ENCODE assay signal across 8 mouse cellular contexts in genomic region chr6:90470947-90471541, GRCm38 (mm10). TPM values are rescaled to one million over a fixed set of nuclear protein-coding genes. Genes with fewer than 3 reads are reported as not detected.
DNase-seq lines count a peak whose midpoint lies in the region; ATAC-seq and TF ChIP-seq lines count a peak whose summit lies in the region.

No protein-coding gene starts in this region.

- H3K27me3 ChIP-seq in liver, adult 2 months (ENCODE audit: control insufficient read depth, insufficient read depth, low read length): no peaks in the 10 kb centered on the region
- H3K27me3 ChIP-seq in liver, embryonic 11.5 days (replicated peaks; ENCODE audit: control insufficient read depth, insufficient read depth, low read length): no peaks in the 10 kb centered on the region
- no peaks in the 10 kb centered on the region for H3K27me3 ChIP-seq in hindbrain, embryonic 13.5 days
- no peaks in the 10 kb centered on the region for H3K27me3 ChIP-seq in liver, embryonic 12.5 days (replicated peaks)

- TF ChIP-seq POLR2A in liver, adult 2 months (IDR thresholded peaks at IDR 0.05; ENCODE audit: extremely low read depth, insufficient read depth, low read length): no peak

- no peak overlapping the region for H3K4me2 ChIP-seq in liver, embryonic 11.5 days
- no peak overlapping the region for H3K4me2 ChIP-seq in hindbrain, embryonic 13.5 days
- no peak overlapping the region for H3K4me2 ChIP-seq in liver, embryonic 12.5 days

- peak overlapping the region; percentile 99 for H3K27ac ChIP-seq in liver, adult 2 months (replicated peaks; ENCODE audit: insufficient read depth, low read depth, low read length)
- H3K27ac ChIP-seq in liver, embryonic 11.5 days (ENCODE audit: low read depth, low read length): no peak overlapping the region
- H3K27ac ChIP-seq in hindbrain, embryonic 13.5 days: peak overlapping the region; percentile 60
- no peak overlapping the region for H3K27ac ChIP-seq in liver, embryonic 12.5 days

- WGBS in liver, adult 2 months: 20% methylated on average over 12 of the region's 12 CpGs
- WGBS in liver, embryonic 11.5 days: 63% methylated on average over 12 of the region's 12 CpGs
- 68% methylated on average over 12 of the region's 12 CpGs for WGBS in hindbrain, embryonic 13.5 days
- 50% methylated on average over 12 of the region's 12 CpGs for whole genome bisulfite sequencing in liver, embryonic 12.5 days (ENCODE audit: insufficient replicate concordance)

- no peak for TF ChIP-seq CTCF in liver, adult 2 months (IDR thresholded peaks at IDR 0.05; ENCODE audit: low read depth, low read length)

- H3K79me2 ChIP-seq in liver, adult 2 months (ENCODE audit: control insufficient read depth, insufficient read depth, low read length): peaks cover 39% of the 10 kb centered on the region

- H3K4me1 ChIP-seq in liver, adult 2 months (ENCODE audit: control insufficient read depth, insufficient read depth, low read length): peaks cover 54% of the 10 kb centered on the region
- H3K4me1 ChIP-seq in liver, embryonic 11.5 days (replicated peaks; ENCODE audit: control insufficient read depth, insufficient read depth, low read length): no peaks in the 10 kb centered on the region
- H3K4me1 ChIP-seq in hindbrain, embryonic 13.5 days (replicated peaks): peaks cover 12% of the 10 kb centered on the region; the same call in 1 of the 2 replicates
- peaks cover 7% of the 10 kb centered on the region for H3K4me1 ChIP-seq in liver, embryonic 12.5 days

- no peaks in the 10 kb centered on the region for H3K9me3 ChIP-seq in liver, embryonic 11.5 days (ENCODE audit: control insufficient read depth, low read length)
- H3K9me3 ChIP-seq in hindbrain, embryonic 13.5 days: no peaks in the 10 kb centered on the region
- no peaks in the 10 kb centered on the region for H3K9me3 ChIP-seq in liver, embryonic 12.5 days (replicated peaks)

- no peak for ATAC-seq in liver, embryonic 11.5 days (replicated peaks; ENCODE audit: low FRiP score)
- no peak for ATAC-seq in hindbrain, embryonic 13.5 days (ENCODE audit: low FRiP score)
- no peak for ATAC-seq in liver, embryonic 12.5 days

- peak overlapping the region; percentile 86 for H3K4me3 ChIP-seq in liver, adult 2 months (ENCODE audit: insufficient read depth, low read depth, low read length)
- H3K4me3 ChIP-seq in liver, embryonic 11.5 days (ENCODE audit: low read depth, low read length): no peak overlapping the region
- no peak overlapping the region for H3K4me3 ChIP-seq in hindbrain, embryonic 13.5 days
- no peak overlapping the region for H3K4me3 ChIP-seq in liver, embryonic 12.5 days

- H3K36me3 ChIP-seq in liver, adult 2 months (ENCODE audit: control insufficient read depth, insufficient read depth, low read length): peaks cover 38% of the 10 kb centered on the region
- H3K36me3 ChIP-seq in liver, embryonic 11.5 days (ENCODE audit: control insufficient read depth, insufficient read depth, low read length): no peaks in the 10 kb centered on the region
- H3K36me3 ChIP-seq in hindbrain, embryonic 13.5 days: peaks cover 3% of the 10 kb centered on the region; the same call in 1 of the 2 replicates
- 0 out of 2 replicates have a peak, but pooled peaks cover 5% of the 10 kb centered on the region for H3K36me3 ChIP-seq in liver, embryonic 12.5 days

- intact Hi-C loops in left cerebral cortex, postnatal 36 days (cut with DNase I): no loop called here

- peak overlapping the region; percentile 85 for H3K9ac ChIP-seq in liver, adult 2 months (ENCODE audit: low read depth, low read length)
- no peak overlapping the region for H3K9ac ChIP-seq in liver, embryonic 11.5 days (ENCODE audit: low read depth, low read length)
- 0 out of 2 replicates have a peak overlapping the region, but pooled peaks have one; percentile 19 for H3K9ac ChIP-seq in hindbrain, embryonic 13.5 days
- no peak overlapping the region for H3K9ac ChIP-seq in liver, embryonic 12.5 days

- DNase-seq in liver, adult 2 months (ENCODE audit: extremely low read depth, low read depth, low spot score): peak; percentile 55
- DNase-seq in liver, embryonic 11.5 days (ENCODE audit: low spot score): no peak
- peak; percentile 46 to 48 for DNase-seq in frontal cortex, postnatal 14 days (ENCODE audit: low spot score in 2 of 2)
- DNase-seq in left cerebral cortex, postnatal 36 days (ENCODE audit: low spot score in 2 of 2): peak; percentile 66 to 67
- DNase-seq in right cerebral cortex, postnatal 10 days (ENCODE audit: low spot score in 2 of 2): peak; percentile 78 to 83
- DNase-seq in MN1 (ENCODE audit: low spot score): no peak

RNA-seq across cellular contexts. Expression of gene Klf15, which starts 8.7 kb away (rescaled TPM):
- 148 and 168 TPM in 2 replicates for total RNA-seq in liver, adult 2 months (2014; rRNA removed)
- polyA plus RNA-seq in liver, adult 2 months (2012; rRNA removed): 147 and 252 TPM in 2 replicates
- polyA plus RNA-seq in liver, embryonic 11.5 days (2014; fragmentation: Nextera tagmentation; extraction: Ambion mirVana): 10.6 and 12.3 TPM in 2 replicates
- polyA plus RNA-seq in hindbrain, embryonic 13.5 days (2015; fragmentation: Nextera tagmentation; extraction: Ambion mirVana): 10.2 and 10.5 TPM in 2 replicates
- 10 to 100 TPM; 26.4 to 27.2 TPM for total RNA-seq in left cerebral cortex, postnatal 36 days (2021)
- polyA plus RNA-seq in liver, embryonic 12.5 days (2016; fragmentation: Nextera tagmentation; extraction: Ambion mirVana): 8.6 and 10.3 TPM in 2 replicates

RNA-seq across cellular contexts. Expression of gene Aldh1l1, which starts 15.2 kb away (rescaled TPM):
- total RNA-seq in liver, adult 2 months (2014; rRNA removed): 1,071 and 1,237 TPM in 2 replicates
- 834 and 897 TPM in 2 replicates for polyA plus RNA-seq in liver, adult 2 months (2012; rRNA removed)
- polyA plus RNA-seq in liver, embryonic 11.5 days (2014; fragmentation: Nextera tagmentation; extraction: Ambion mirVana): 6.5 and 6.6 TPM in 2 replicates
- 44.8 and 45.3 TPM in 2 replicates for polyA plus RNA-seq in hindbrain, embryonic 13.5 days (2015; fragmentation: Nextera tagmentation; extraction: Ambion mirVana)
- 10 to 100 TPM; 56.0 to 67.0 TPM for total RNA-seq in left cerebral cortex, postnatal 36 days (2021)
- 8.0 and 11.6 TPM in 2 replicates for polyA plus RNA-seq in liver, embryonic 12.5 days (2016; fragmentation: Nextera tagmentation; extraction: Ambion mirVana)

RNA-seq across cellular contexts. Expression of gene Cfap100, which starts 42.4 kb away (rescaled TPM):
- 0.20 and 0.28 TPM in 2 replicates for total RNA-seq in liver, adult 2 months (2014; rRNA removed)
- polyA plus RNA-seq in liver, adult 2 months (2012; rRNA removed): 0.17 and 0.33 TPM in 2 replicates
- 0.18 TPM in 2 replicates for polyA plus RNA-seq in liver, embryonic 11.5 days (2014; fragmentation: Nextera tagmentation; extraction: Ambion mirVana)
- polyA plus RNA-seq in hindbrain, embryonic 13.5 days (2015; fragmentation: Nextera tagmentation; extraction: Ambion mirVana): 6.7 and 6.9 TPM in 2 replicates
- 1 to 10 TPM; 5.3 to 7.4 TPM for total RNA-seq in left cerebral cortex, postnatal 36 days (2021)
- polyA plus RNA-seq in liver, embryonic 12.5 days (2016; fragmentation: Nextera tagmentation; extraction: Ambion mirVana): not detected in 2 replicates

Comparison
In these comparisons a context has a peak if more than half of its experiments do, and no peak if none do; other contexts are left out.
1. DNase-seq: peak in liver, adult 2 months (single experiment), frontal cortex, postnatal 14 days (2 of 2), left cerebral cortex, postnatal 36 days (2 of 2) and right cerebral cortex, postnatal 10 days (2 of 2); none in liver, embryonic 11.5 days (single experiment) and MN1 (single experiment).
2. H3K27ac ChIP-seq: peak in liver, adult 2 months (single experiment) and hindbrain, embryonic 13.5 days (single experiment); none in liver, embryonic 11.5 days (single experiment) and liver, embryonic 12.5 days (single experiment).
3. H3K9ac ChIP-seq: peak in liver, adult 2 months (single experiment) and hindbrain, embryonic 13.5 days (single experiment); none in liver, embryonic 11.5 days (single experiment) and liver, embryonic 12.5 days (single experiment).
4. RNA of gene Klf15, which starts 8.7 kb away (polyA plus RNA-seq): 147 to 252 TPM in liver, adult 2 months; 10.6 to 12.3 TPM in liver, embryonic 11.5 days, 8.6 to 10.3 TPM in liver, embryonic 12.5 days and 10.2 to 10.5 TPM in hindbrain, embryonic 13.5 days; every median in the first group is over 10 times any median in the second.
5. RNA of gene Aldh1l1, which starts 15.2 kb away (polyA plus RNA-seq): 834 to 897 TPM in liver, adult 2 months; 44.8 to 45.3 TPM in hindbrain, embryonic 13.5 days, 8.0 to 11.6 TPM in liver, embryonic 12.5 days and 6.5 to 6.6 TPM in liver, embryonic 11.5 days; every median in the first group is over 10 times any median in the second.